ENCODE assay signal across 9 mouse cellular contexts in genomic region chr9:59691635-59692094, GRCm38 (mm10). TPM values are rescaled to one million over a fixed set of nuclear protein-coding genes. Genes with fewer than 3 reads are reported as not detected.
DNase-seq lines count a peak whose midpoint lies in the region; ATAC-seq and TF ChIP-seq lines count a peak whose summit lies in the region.
"Had no signal": no experiment of that assay in that cellular context is flagged by ENCODE, and none has a peak within 500 bp of the region (broad histone marks: within the 10 kb centered on the region; RNA-seq: fewer than 3 reads in every experiment).

No protein-coding gene starts in this region.

- intact Hi-C loops in heart, postnatal 36 days (cut with DNase I): no loop called here

- H3K27ac ChIP-seq in layer of hippocampus, adult 2 months: peak overlapping the region; percentile 77
- H3K27ac ChIP-seq: macrophage had no signal

- peak overlapping the region; percentile 58 for H3K4me3 ChIP-seq in layer of hippocampus, adult 2 months

- no peak for TF ChIP-seq CTCF in layer of hippocampus, adult 2 months (conservative IDR thresholded peaks at IDR 0.05)

- ATAC-seq in frontal cortex, adult (ENCODE audit: low TSS enrichment): peak; percentile 82
- no peak for ATAC-seq in erythroid progenitor cell, adult 5-6 weeks (replicated peaks; ENCODE audit: low FRiP score, poor library complexity, severe bottlenecking)

- DNase-seq in embryo, embryonic 10.5 days (ENCODE audit: low spot score): peak; percentile 44
- DNase-seq in embryo, embryonic 10 days (ENCODE audit: low spot score): no peak
- peak; percentile 81 to 84 for DNase-seq in heart, postnatal 36 days
- DNase-seq in layer of hippocampus, adult 2 months (ENCODE audit: low spot score in 2 of 2): peak; percentile 76 to 84
- peak; percentile 95 to 97 for DNase-seq in lung, adult 18-20 months
- DNase-seq in ovary, postnatal 10 days (ENCODE audit: low spot score): peak; percentile 58

RNA-seq across cellular contexts. Expression of gene Gramd2, which starts 11.7 kb away (rescaled TPM):
- total RNA-seq in heart, postnatal 36 days (2021): not detected
- total RNA-seq in layer of hippocampus, adult 2 months (2021): 1 to 10 TPM; 5.7 to 7.5 TPM
- not detected in 2 replicates for total RNA-seq in erythroid progenitor cell, adult 5-6 weeks (2015; ENCODE audit: low replicate concordance)
- 0.13 TPM in 1 of 2 replicates, not detected in the other for total RNA-seq in erythroid progenitor cell, adult 5-6 weeks (2017; ENCODE audit: low replicate concordance)

RNA-seq across cellular contexts. Expression of gene Pkm, which starts 35.5 kb away (rescaled TPM):
- 1,000 to 10,000 TPM; 1,087 to 1,168 TPM for total RNA-seq in heart, postnatal 36 days (2021)
- total RNA-seq in layer of hippocampus, adult 2 months (2021): 1,000 to 10,000 TPM; 1,301 to 1,421 TPM
- total RNA-seq in erythroid progenitor cell, adult 5-6 weeks (2015; ENCODE audit: low replicate concordance): 26.4 and 30.6 TPM in 2 replicates
- total RNA-seq in erythroid progenitor cell, adult 5-6 weeks (2017; ENCODE audit: low replicate concordance): 75.0 and 81.4 TPM in 2 replicates

RNA-seq across cellular contexts. Expression of gene Senp8, which starts 58.8 kb away (rescaled TPM):
- total RNA-seq in heart, postnatal 36 days (2021): 1 to 10 TPM; 7.9 to 9.6 TPM
- 1 to 10 TPM; 8.4 to 8.6 TPM for total RNA-seq in layer of hippocampus, adult 2 months (2021)
- 0.36 and 3.8 TPM in 2 replicates for total RNA-seq in erythroid progenitor cell, adult 5-6 weeks (2015; ENCODE audit: low replicate concordance)
- 0.77 and 5.5 TPM in 2 replicates for total RNA-seq in erythroid progenitor cell, adult 5-6 weeks (2017; ENCODE audit: low replicate concordance)

RNA-seq across cellular contexts. Expression of gene Myo9a, which starts 59.0 kb away (rescaled TPM):
- total RNA-seq in heart, postnatal 36 days (2021): 10 to 100 TPM; 12.6 to 14.8 TPM
- 10 to 100 TPM; 70.0 to 71.1 TPM for total RNA-seq in layer of hippocampus, adult 2 months (2021)
- 37.3 and 39.6 TPM in 2 replicates for total RNA-seq in erythroid progenitor cell, adult 5-6 weeks (2015; ENCODE audit: low replicate concordance)
- total RNA-seq in erythroid progenitor cell, adult 5-6 weeks (2017; ENCODE audit: low replicate concordance): 38.5 and 40.3 TPM in 2 replicates

Comparison
In these comparisons a context has a peak if more than half of its experiments do, and no peak if none do; other contexts are left out.
1. RNA of gene Gramd2, which starts 11.7 kb away (total RNA-seq): 5.7 to 7.5 TPM in layer of hippocampus, adult 2 months; not detected in heart, postnatal 36 days and 0.13 TPM in erythroid progenitor cell, adult 5-6 weeks; every median in the first group is over 4 times any median in the second.
2. RNA of gene Pkm, which starts 35.5 kb away (total RNA-seq): 1,301 to 1,421 TPM in layer of hippocampus, adult 2 months and 1,087 to 1,168 TPM in heart, postnatal 36 days; 26.4 to 81.4 TPM in erythroid progenitor cell, adult 5-6 weeks; every median in the first group is over 10 times any median in the second.